Mouse (Mus musculus) midbrain, embryonic 10.5 days (tissue): ENCODE measurements at regions not wholly inside any gene's neighbourhood (a gene's known extent, or its start where the extent isn't known, plus 50 kb on each side); places are given as distances from the start of the nearest gene placed in this dataset.

Source experiments
- DNase-seq: peaks from one replicate; pipeline ENCODE4 v3.0.0-alpha.2; 2017; ENCODE audit warnings: low spot score
- H3K27ac ChIP-seq: fragments of 300-500 bp; sonication (generic); replicated peaks from 2 replicates; pipeline ENCODE4 v1.5.1; 2016; ENCODE audit warnings: mild to moderate bottlenecking
- H3K27me3 ChIP-seq: fragments of 300-500 bp; sonication (generic); 2 replicates; pipeline ENCODE4 v1.6.1; 2016; ENCODE audit warnings: low read depth, mild to moderate bottlenecking; ENCODE audit not compliant: poor library complexity, severe bottlenecking
- H3K36me3 ChIP-seq: fragments of 300-500 bp; sonication (generic); 2 replicates; pipeline ENCODE4 v1.6.1; 2016; ENCODE audit warnings: mild to moderate bottlenecking, moderate library complexity
- H3K4me1 ChIP-seq: fragments of 300-500 bp; sonication (generic); 2 replicates; pipeline ENCODE4 v1.6.1; 2016
- H3K4me3 ChIP-seq: fragments of 300-500 bp; sonication (generic); 2 replicates; pipeline ENCODE4 v1.5.1; 2016; ENCODE audit warnings: mild to moderate bottlenecking, moderate library complexity
- H3K9me3 ChIP-seq: fragments of 300-500 bp; sonication (generic); replicated peaks from 2 replicates; pipeline ENCODE4 v1.6.1; 2016; ENCODE audit warnings: mild to moderate bottlenecking
- WGBS: fragments of 180-500 bp; shearing (Covaris S2); methylation state at CpG from one replicate; pipeline ENCODE4 v1.1.7; 2016; 5-methylcytosine and 5-hydroxymethylcytosine counted together

GRCm38 (mm10) chr11:28695031-28695430 is 110.9 kb upstream of the Ccdc85a start:
- Histone ChIP-seq H3K27ac (no peak overlapping the region), H3K36me3 (no peaks in the 10 kb centered on the region), H3K4me3 (no peak overlapping the region), H3K9me3 (no peaks in the 10 kb centered on the region), H3K27me3 (no peaks in the 10 kb centered on the region), H3K4me1 (peaks cover 15% of the 10 kb centered on the region)
- WGBS, result 90% methylated on average over 3 of the region's 3 CpGs
- no peak for DNase-seq

- Histone ChIP-seq H3K27ac (no peak overlapping the region), H3K9me3 (no peaks in the 10 kb centered on the region), H3K36me3 (no peaks in the 10 kb centered on the region), H3K27me3 (no peaks in the 10 kb centered on the region), H3K4me3 (no peak overlapping the region), H3K4me1 (peaks cover 15% of the 10 kb centered on the region)
- WGBS, result 63% methylated on average over 1 of the region's 1 CpGs
- no peak for DNase-seq
Observed at GRCm38 (mm10) chr11:28693303-28693702, 109.2 kb upstream of the Ccdc85a start.

GRCm38 (mm10) chr11:28692263-28693194 is 108.4 kb upstream of the Ccdc85a start:
- 48% methylated on average over 3 of the region's 3 CpGs for WGBS
- Histone ChIP-seq H3K9me3 (no peaks in the 10 kb centered on the region), H3K4me1 (peaks cover 7% of the 10 kb centered on the region), H3K27ac (peak overlapping the region; percentile 28; the same call in 1 of the 2 replicates), H3K27me3 (no peaks in the 10 kb centered on the region), H3K36me3 (no peaks in the 10 kb centered on the region), H3K4me3 (no peak overlapping the region)
- DNase-seq, result peak; percentile 32

- no peak for DNase-seq
- H3K27me3 ChIP-seq, result no peaks in the 10 kb centered on the region
- H3K4me3 ChIP-seq, result no peak overlapping the region
- H3K4me1 ChIP-seq, result peaks cover 20% of the 10 kb centered on the region
- no peak overlapping the region for H3K27ac ChIP-seq
- no peaks in the 10 kb centered on the region for H3K36me3 ChIP-seq
- H3K9me3 ChIP-seq, result no peaks in the 10 kb centered on the region
- WGBS, result 82% methylated on average over 1 of the region's 1 CpGs
Observed at GRCm38 (mm10) chr11:28688436-28688835, 104.3 kb upstream of the Ccdc85a start.

- DNase-seq, result no peak
- H3K4me3 ChIP-seq, result no peak overlapping the region
- no peaks in the 10 kb centered on the region for H3K36me3 ChIP-seq
- H3K4me1 ChIP-seq, result peaks cover 13% of the 10 kb centered on the region
- no peak overlapping the region; the same call in 1 of the 2 replicates for H3K27ac ChIP-seq
- H3K27me3 ChIP-seq, result no peaks in the 10 kb centered on the region
- no peaks in the 10 kb centered on the region for H3K9me3 ChIP-seq
Observed at GRCm38 (mm10) chr11:28685407-28685806, 101.3 kb upstream of the Ccdc85a start.

- 72% methylated on average over 3 of the region's 3 CpGs for whole genome bisulfite sequencing
- no peaks in the 10 kb centered on the region for H3K9me3 ChIP-seq
- no peak overlapping the region for H3K4me3 ChIP-seq
- H3K27me3 ChIP-seq, result no peaks in the 10 kb centered on the region
- H3K4me1 ChIP-seq, result peaks cover 22% of the 10 kb centered on the region
- no peaks in the 10 kb centered on the region for H3K36me3 ChIP-seq
- no peak for DNase-seq
- no peak overlapping the region for H3K27ac ChIP-seq
Observed at GRCm38 (mm10) chr11:28681311-28681710, 97.2 kb upstream of the Ccdc85a start.

- no peak overlapping the region for H3K27ac ChIP-seq
- no peaks in the 10 kb centered on the region for H3K27me3 ChIP-seq
- no peaks in the 10 kb centered on the region for H3K4me1 ChIP-seq
- no peaks in the 10 kb centered on the region for H3K9me3 ChIP-seq
- no peak overlapping the region for H3K4me3 ChIP-seq
- no peaks in the 10 kb centered on the region for H3K36me3 ChIP-seq
- DNase-seq, result no peak
Observed at GRCm38 (mm10) chr11:28670765-28671164, 86.6 kb upstream of the Ccdc85a start.

- Histone ChIP-seq H3K9me3 (no peaks in the 10 kb centered on the region), H3K4me3 (no peak overlapping the region), H3K27ac (no peak overlapping the region), H3K4me1 (no peaks in the 10 kb centered on the region), H3K27me3 (no peaks in the 10 kb centered on the region), H3K36me3 (no peaks in the 10 kb centered on the region)
- WGBS, result 93% methylated on average over 4 of the region's 4 CpGs
- DNase-seq, result no peak
Observed at GRCm38 (mm10) chr11:28669359-28669758, 85.2 kb upstream of the Ccdc85a start.

- H3K4me1 ChIP-seq, result peaks cover 4% of the 10 kb centered on the region; the same call in 1 of the 2 replicates
- H3K36me3 ChIP-seq, result no peaks in the 10 kb centered on the region
- WGBS, result 76% methylated on average over 4 of the region's 4 CpGs
- H3K27ac ChIP-seq, result no peak overlapping the region
- H3K9me3 ChIP-seq, result no peaks in the 10 kb centered on the region
- no peaks in the 10 kb centered on the region for H3K27me3 ChIP-seq
- DNase-seq, result no peak
- H3K4me3 ChIP-seq, result no peak overlapping the region
Observed at GRCm38 (mm10) chr11:28660377-28660776, 76.3 kb upstream of the Ccdc85a start.

- WGBS, result 94% methylated on average over 12 of the region's 12 CpGs
- H3K9me3 ChIP-seq, result no peaks in the 10 kb centered on the region
- no peak for DNase-seq
Observed at GRCm38 (mm10) chr11:28655169-28655846, 71.2 kb upstream of the Ccdc85a start.

GRCm38 (mm10) chr11:28649446-28649845 is 65.3 kb upstream of the Ccdc85a start:
- Histone ChIP-seq H3K27me3 (no peaks in the 10 kb centered on the region), H3K4me1 (peaks cover 11% of the 10 kb centered on the region; the same call in 1 of the 2 replicates), H3K36me3 (no peaks in the 10 kb centered on the region), H3K9me3 (no peaks in the 10 kb centered on the region), H3K27ac (no peak overlapping the region), H3K4me3 (no peak overlapping the region)
- DNase-seq, result no peak
- 86% methylated on average over 7 of the region's 7 CpGs for WGBS

More at GRCm38 (mm10) chr11:28655169-28655846, 71.2 kb upstream of the Ccdc85a start:
- H3K27me3 ChIP-seq, result no peaks in the 10 kb centered on the region
- H3K4me1 ChIP-seq, result peaks cover 4% of the 10 kb centered on the region; the same call in 1 of the 2 replicates
- H3K27ac ChIP-seq, result no peak overlapping the region
- H3K4me3 ChIP-seq, result no peak overlapping the region
- H3K36me3 ChIP-seq, result no peaks in the 10 kb centered on the region

- DNase-seq, result no peak
- 51% methylated on average over 3 of the region's 3 CpGs for WGBS
- Histone ChIP-seq H3K36me3 (no peaks in the 10 kb centered on the region), H3K27me3 (no peaks in the 10 kb centered on the region), H3K4me3 (no peak overlapping the region), H3K27ac (no peak overlapping the region), H3K4me1 (peaks cover 11% of the 10 kb centered on the region; the same call in 1 of the 2 replicates), H3K9me3 (no peaks in the 10 kb centered on the region)
Observed at GRCm38 (mm10) chr11:28648916-28649315, 64.8 kb upstream of the Ccdc85a start.

- H3K9me3 ChIP-seq, result no peaks in the 10 kb centered on the region
- 96% methylated on average over 1 of the region's 1 CpGs for WGBS
- no peaks in the 10 kb centered on the region for H3K27me3 ChIP-seq
- H3K4me1 ChIP-seq, result no peaks in the 10 kb centered on the region; the same call in 1 of the 2 replicates
- DNase-seq, result no peak
- H3K36me3 ChIP-seq, result no peaks in the 10 kb centered on the region
- no peak overlapping the region for H3K4me3 ChIP-seq
- no peak overlapping the region for H3K27ac ChIP-seq
Observed at GRCm38 (mm10) chr11:28639081-28639480, 55.0 kb upstream of the Ccdc85a start.
